Mouse (Mus musculus) brain, embryonic 14.5 days (tissue): ENCODE measurements at regions not wholly inside any gene's neighbourhood (a gene's known extent, or its start where the extent isn't known, plus 50 kb on each side); places are given as distances from the start of the nearest gene placed in this dataset.

Source experiments
- DNase-seq: peaks from one replicate; pipeline ENCODE4 v3.0.0-alpha.2; 2011; ENCODE audit warnings: low read depth
- CTCF ChIP-seq: fragments of 200-500 bp; IDR thresholded peaks from 2 replicates; pipeline ENCODE4 v1.5.1; 2012; ENCODE audit warnings: inconsistent platforms, mild to moderate bottlenecking, moderate library complexity, borderline replicate concordance; ENCODE audit not compliant: insufficient read depth, insufficient read length; ENCODE audit errors: extremely low read depth
- POLR2A ChIP-seq: fragments of 200-500 bp; IDR thresholded peaks from 2 replicates; pipeline ENCODE4 v1.6.1; 2012; ENCODE audit warnings: mild to moderate bottlenecking, inconsistent platforms, borderline replicate concordance; ENCODE audit not compliant: poor library complexity, insufficient read depth, insufficient read length, severe bottlenecking; ENCODE audit errors: extremely low read depth

DNA sequence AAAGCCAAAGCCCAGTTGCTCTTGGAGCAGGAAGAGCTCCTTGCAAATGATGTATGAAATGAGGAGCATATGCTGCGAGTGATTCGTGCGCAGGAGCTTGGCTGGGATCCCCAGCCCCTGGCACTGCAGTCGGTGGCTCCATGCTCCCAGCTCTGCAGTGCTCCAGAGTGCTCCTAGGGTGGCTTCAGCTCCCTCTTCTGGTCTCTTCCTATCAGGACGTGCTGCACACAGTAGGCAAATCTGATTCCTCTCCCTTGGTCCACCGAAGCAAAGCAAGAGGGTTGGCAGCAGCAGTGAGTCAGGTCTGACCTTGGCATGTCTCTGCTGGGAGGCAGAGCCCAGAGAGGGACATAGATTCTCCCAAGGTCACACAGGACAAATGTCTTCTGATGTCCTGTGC lies 130.3 kb upstream of the Zc3h12a start:
- TF ChIP-seq CTCF (no peak), POLR2A (no peak)
- DNase-seq: peak; percentile 73

DNA sequence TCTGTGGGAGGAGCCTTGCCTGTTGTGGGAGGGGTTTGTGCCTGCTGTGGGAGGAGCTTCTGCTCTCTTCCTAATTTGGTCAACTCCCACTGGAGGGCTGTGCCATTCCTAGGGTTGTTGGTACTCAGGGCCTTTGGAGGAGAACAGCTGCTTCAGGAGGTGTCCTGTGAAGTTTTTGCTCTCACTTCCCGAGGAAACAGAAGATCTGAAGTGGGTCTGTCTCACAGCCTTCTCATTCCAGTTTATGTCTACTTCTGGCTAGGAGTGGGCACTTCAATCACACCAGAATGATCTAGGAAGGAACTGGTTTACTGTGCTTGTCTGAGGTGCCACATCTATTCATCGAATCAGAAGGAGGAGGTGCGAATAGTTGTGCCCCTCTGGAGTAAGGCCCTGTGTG lies 125.5 kb upstream of the Zc3h12a start:
- TF ChIP-seq CTCF (no peak), POLR2A (no peak)
- DNase-seq: no peak

DNA sequence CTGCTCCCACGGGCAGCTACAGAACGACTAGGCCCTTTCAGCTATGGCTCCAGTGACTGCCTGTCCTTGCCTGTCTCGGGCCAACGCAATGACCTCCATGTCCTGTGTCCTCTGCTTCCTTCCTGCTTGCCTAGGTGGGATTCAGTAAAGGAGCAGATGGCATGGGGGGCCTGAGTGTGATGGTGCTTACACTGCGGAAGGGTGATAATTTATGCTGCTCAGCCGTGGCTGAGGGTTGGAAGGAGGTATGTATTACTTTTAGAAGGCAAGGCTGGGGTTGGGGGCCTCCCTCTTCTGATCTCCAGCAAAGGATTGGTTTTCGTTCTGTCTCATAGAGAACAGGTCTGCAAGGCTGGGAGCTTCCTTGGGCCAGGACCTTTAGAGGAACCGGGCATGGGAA lies 124.6 kb upstream of the Zc3h12a start:
- TF ChIP-seq POLR2A (no peak), CTCF (no peak)
- DNase-seq: peak; percentile 65

DNA sequence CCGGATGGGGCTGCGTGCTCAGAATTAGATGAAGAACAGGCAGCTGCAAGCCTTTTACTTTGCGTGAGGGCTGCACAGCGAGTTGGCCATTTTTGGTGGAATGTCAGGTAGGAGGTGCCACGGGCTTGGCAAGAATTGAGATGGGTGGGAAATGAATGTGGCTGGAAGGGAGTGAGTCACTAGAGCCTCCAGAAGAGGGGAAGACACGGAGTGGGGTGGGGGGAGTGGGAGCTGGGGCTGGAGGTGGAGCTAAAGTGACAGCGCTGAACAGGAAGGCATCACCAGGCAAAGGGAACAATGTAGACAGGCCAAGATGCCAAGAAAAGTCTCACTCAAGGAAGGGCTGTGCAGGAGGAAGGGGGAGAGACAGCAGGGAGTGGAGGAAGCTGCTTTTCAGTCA lies 121.4 kb upstream of the Zc3h12a start:
- no peak for DNase-seq
- TF ChIP-seq POLR2A (no peak), CTCF (no peak)

DNA sequence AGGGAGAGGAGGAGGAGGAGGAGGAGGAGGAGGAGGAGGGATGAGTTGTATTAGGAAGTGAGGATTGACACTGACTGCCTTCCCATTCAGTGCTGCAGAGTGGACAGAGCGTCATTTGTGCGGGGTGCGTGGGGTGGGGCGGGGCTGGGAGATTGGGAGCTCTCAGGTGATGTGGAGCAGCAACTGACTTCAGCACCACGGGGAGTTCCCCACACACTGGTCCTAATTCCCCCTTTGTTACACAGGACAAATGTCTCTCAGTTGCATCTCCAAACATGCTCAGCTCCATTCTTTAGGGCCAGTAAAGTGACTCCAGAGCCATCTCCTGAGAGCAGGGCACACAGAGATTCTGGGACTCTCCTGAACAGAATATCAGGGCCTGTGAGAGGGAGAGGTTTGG lies 118.5 kb upstream of the Zc3h12a start:
- TF ChIP-seq CTCF (no peak), POLR2A (no peak)

DNA sequence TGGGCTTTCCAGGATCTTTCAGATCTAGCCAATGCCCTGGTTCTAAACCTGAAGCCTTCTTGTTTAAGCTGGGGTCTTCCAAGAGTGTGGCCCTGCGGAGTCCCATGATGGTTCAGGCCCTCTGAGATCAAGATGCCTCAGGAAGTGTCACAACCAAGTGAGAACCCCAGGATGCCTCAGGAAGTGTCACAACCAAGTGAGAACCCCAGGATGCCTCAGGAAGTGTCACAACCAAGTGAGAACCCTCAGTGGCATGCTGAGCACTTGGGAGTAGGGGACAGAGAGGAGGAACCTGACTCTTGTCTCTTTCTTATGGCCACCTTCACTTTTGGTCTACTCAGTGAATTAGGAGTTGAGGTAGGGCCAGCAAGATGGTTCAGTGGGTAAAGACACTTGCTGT lies 114.9 kb upstream of the Zc3h12a start:
- DNase-seq: no peak

More for the DNA sequence above, 118.5 kb upstream of the Zc3h12a start:
- no peak for DNase-seq

DNA sequence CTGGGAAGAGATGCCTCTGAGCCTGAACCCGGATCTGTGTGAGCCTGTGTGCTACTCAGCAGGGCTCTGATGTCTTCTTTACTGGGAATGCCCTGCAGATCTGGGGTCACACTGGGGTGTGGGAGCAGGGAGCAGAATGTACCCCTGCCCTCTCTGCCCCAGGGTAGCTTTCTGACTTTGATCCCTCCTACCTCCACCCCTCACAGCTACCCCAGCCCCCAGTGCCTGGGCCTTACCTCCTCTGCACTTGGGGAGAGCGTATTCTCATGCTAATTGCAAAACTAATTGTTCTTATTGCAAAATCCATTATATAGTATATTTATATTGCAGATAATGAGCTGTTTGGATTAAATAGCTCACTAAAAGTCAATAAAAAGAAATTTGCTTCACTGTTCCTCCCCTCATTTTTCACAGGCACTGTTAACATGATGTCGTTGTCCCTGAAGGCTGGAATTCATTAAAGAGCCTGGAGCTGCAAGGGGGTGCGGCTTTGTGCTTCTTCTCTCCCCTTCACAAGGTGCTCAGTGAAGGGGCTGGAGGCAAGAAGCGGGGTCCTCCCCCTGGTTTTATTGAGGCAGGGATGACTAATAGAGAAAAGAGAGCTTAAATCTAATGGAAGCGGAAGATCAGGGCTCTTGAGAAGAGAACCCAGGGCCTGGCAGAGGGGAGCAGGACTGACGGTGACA lies 114.1 kb upstream of the Zc3h12a start:
- DNase-seq: peak; percentile 34
- no peak for TF ChIP-seq CTCF
- no peak for TF ChIP-seq POLR2A

More for the DNA sequence above, 114.9 kb upstream of the Zc3h12a start:
- TF ChIP-seq POLR2A (no peak), CTCF (no peak)

DNA sequence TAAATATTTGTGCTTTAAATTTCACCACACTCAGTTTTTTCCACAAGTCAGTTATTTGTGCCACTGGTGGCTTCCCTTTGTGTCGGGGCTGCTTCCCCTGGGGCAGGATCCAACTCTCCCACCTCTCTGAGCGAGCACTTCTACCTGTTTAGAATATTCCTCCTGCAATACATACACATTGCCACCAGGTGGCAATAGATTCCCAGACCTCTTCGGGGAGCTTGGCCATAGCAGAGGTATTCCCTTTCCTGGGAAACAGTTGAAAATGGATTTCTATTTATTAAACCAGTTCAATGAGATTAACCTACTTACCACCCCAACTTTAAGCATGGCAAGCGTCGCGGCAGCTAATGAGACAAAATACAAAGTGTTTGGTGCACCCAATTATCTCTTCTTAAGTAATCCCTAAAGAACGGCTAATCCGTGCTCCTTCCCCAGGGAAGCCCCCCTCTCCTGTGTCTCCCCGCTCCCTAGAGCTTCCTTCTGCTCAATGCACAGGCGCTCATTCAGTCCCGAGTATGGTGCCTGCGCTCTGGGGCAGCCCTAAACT lies 104.1 kb upstream of the Zc3h12a start:
- peak; percentile 80; the same call in 1 of the 2 replicates for TF ChIP-seq CTCF
- TF ChIP-seq POLR2A: no peak
- DNase-seq: peak; percentile 83

DNA sequence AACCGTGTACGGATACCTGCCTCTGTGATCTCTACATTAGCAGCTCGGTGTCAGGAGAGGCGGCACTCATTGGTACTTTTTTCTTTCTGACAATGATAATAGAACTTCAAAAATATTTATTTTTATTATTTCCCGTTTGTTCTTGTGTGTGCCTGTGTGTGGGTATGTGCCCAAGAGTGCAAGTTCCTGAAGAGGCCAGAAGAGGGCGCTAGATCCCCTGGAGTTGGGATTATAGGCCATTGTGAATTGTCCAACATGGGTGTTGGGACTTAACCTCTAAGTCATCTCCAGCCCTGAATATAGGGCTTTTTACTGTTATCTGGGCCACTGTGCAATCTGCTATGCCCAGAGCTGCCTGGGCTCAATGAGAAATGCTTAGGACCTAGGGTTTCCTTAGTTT lies 99.6 kb upstream of the Zc3h12a start:
- TF ChIP-seq POLR2A: no peak
- TF ChIP-seq CTCF: peak; percentile 23; the same call in 1 of the 2 replicates
- no peak for DNase-seq

DNA sequence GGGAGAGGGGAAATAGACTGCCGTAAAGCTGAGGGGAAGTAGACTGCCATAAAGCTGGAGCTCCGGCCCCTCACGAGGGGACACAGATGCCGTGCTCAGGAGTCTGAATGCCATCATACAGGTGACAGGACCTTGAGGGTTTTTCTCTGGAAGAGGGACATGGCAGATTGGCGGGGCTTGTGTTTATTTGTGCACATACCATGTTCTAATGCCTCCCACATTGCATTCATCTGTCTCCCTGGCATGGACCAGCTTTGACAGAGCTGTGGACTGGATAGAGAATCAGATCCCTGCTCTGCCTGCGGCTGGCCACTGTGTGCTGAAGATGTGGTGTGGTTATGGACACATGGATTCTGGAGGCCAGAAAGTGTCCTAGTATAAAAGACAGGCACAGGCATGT lies 95.3 kb upstream of the Zc3h12a start:
- DNase-seq: no peak
- no peak for TF ChIP-seq CTCF
- TF ChIP-seq POLR2A: no peak

DNA sequence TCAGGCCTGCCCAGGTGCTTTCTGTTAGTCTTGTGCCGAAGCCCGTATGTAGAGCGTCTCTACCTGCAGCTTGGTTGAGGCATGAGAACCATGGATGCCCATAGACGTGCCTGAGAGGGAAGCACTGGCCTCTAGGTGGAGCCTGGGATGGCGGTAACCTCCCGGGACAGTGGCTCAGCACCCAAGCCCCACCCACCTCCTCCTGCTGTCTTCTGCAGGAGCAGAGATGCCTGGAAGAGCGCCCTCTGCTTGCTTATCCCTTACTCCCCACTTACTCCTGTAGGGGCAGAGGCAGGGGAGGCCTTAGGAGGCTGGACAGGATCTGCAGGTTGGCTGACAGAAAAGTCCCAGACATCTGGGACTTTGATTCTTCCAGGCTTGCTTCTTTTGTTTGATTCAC lies 92.7 kb upstream of the Zc3h12a start:
- DNase-seq: peak; percentile 27
- TF ChIP-seq POLR2A (no peak), CTCF (peak; percentile 36; the same call in 1 of the 2 replicates)

DNA sequence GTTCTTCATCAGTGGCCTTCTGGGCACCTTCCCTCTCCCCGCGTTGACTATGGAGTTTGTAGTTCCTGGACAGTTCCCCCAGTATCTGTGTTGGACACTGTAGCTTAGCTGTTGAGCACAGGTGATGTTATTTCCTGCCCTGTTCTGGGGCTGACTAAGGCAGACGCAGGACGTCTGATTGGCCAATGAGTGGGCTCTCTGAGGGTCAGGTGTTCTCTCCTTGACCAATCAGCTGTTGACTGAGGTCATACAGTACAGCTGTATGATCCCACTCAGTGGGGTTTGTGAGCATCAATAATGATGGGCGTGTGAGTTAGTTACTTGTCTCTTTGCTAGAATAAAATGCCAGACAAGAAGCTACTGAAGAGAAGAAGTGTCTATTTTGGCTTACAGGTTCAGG lies 91.6 kb upstream of the Zc3h12a start:
- no peak for DNase-seq
- no peak for TF ChIP-seq POLR2A
- TF ChIP-seq CTCF: no peak
